Mouse (Mus musculus) ES-E14 (cell line): ENCODE measurements at regions not wholly inside any gene's neighbourhood (a gene's known extent, or its start where the extent isn't known, plus 50 kb on each side); places are given as distances from the start of the nearest gene placed in this dataset.
"Not testable (repeated sequence)": the region's sequence is repeated elsewhere in the genome, so short reads cannot be mapped to it uniquely, and the experiment has no call there.

ENCODE experiments used
- CHD2 ChIP-seq: IDR thresholded peaks from 2 replicates; pipeline ENCODE4 v1.6.1; 2014; ENCODE audit warnings: mild to moderate bottlenecking, low read depth, low read length, inconsistent platforms
- HCFC1 ChIP-seq: IDR thresholded peaks from 2 replicates; pipeline ENCODE4 v1.6.1; 2012; ENCODE audit warnings: low read length, inconsistent platforms, borderline replicate concordance; ENCODE audit not compliant: insufficient read depth
- MAFK ChIP-seq: IDR thresholded peaks from 2 replicates; pipeline ENCODE4 v1.6.1; 2014; ENCODE audit warnings: mild to moderate bottlenecking, low read depth, low read length, inconsistent platforms; ENCODE audit not compliant: insufficient read depth
- ZNF384 ChIP-seq: IDR thresholded peaks from 2 replicates; pipeline ENCODE4 v1.6.1; 2012; ENCODE audit warnings: low read depth, low read length, inconsistent platforms

- not testable (repeated sequence) for TF ChIP-seq CHD2, ZNF384, MAFK, HCFC1
Observed at GRCm38 (mm10) chr19:19750069-19750599, 639.1 kb upstream of the Rorb start.
